ENCODE assay signal across 10 mouse cellular contexts in the genomic region with DNA sequence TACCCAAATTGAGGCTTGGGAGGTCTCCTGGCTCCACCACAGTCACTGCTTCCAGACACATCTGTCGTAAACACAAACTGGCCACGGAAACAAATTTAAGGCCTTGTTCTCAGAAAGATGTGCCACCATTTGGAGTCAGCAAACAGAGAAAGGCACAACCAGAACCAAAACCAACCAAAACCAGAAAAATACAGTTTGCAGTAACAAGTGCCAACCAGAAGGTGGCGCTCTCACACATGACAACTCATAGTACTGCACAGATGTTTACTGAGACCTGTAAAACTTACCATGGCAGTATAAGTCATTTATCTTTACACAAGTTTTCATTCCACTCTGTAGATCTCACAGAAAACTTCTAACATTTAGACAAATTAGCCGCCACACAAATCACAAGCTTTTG. TPM values are rescaled to one million over a fixed set of nuclear protein-coding genes. Genes with fewer than 3 reads are reported as not detected.
DNase-seq lines count a peak whose midpoint lies in the region; ATAC-seq and TF ChIP-seq lines count a peak whose summit lies in the region.
"Had no signal": no experiment of that assay in that cellular context is flagged by ENCODE, and none has a peak within 500 bp of the region (broad histone marks: within the 10 kb centered on the region; RNA-seq: fewer than 3 reads in every experiment).

No protein-coding gene starts in this region.

- ATAC-seq in liver, postnatal 0 days: no peak

- H3K9ac ChIP-seq in liver, postnatal 0 days (replicated peaks): no peak overlapping the region
- H3K9ac ChIP-seq in ES-E14 (ENCODE audit: insufficient read depth, low read depth, low read length, poor library complexity, severe bottlenecking): no peak overlapping the region

- no peaks in the 10 kb centered on the region for H3K36me3 ChIP-seq in liver, postnatal 0 days (replicated peaks; ENCODE audit: insufficient read depth, low read length)
- H3K36me3 ChIP-seq in ES-E14 (ENCODE audit: control insufficient read depth, insufficient read depth, low read length, poor library complexity, severe bottlenecking): no peaks in the 10 kb centered on the region

- peak; percentile 6 for DNase-seq in embryo, embryonic 10.5 days (ENCODE audit: low spot score)
- DNase-seq in embryo, embryonic 11 days: no peak
- no peak for DNase-seq in liver, postnatal 0 days
- no peak for DNase-seq in liver
- DNase-seq in ES-E14 (ENCODE audit: low read depth, low spot score): peak; percentile 60
- peak; percentile 48 for DNase-seq in naive thymus-derived CD4-positive, alpha-beta T cell, adult 2 months (ENCODE audit: low read depth)
- DNase-seq in yolk sac, embryonic 10.5 days (ENCODE audit: low spot score): no peak
- no peak for DNase-seq in right cerebral cortex, postnatal 14 days
- DNase-seq: heart, postnatal 4 days; layer of hippocampus, postnatal 36 days had no signal

- no peaks in the 10 kb centered on the region for H3K27me3 ChIP-seq in liver, postnatal 0 days (ENCODE audit: insufficient read depth, low read length)

- 60% methylated on average over 4 of the region's 4 CpGs for WGBS in liver, postnatal 0 days (ENCODE audit: insufficient replicate concordance)

- H3K9me3 ChIP-seq in liver, postnatal 0 days (ENCODE audit: low read length): peaks cover 6% of the 10 kb centered on the region
- H3K9me3 ChIP-seq in ES-E14 (ENCODE audit: control insufficient read depth, insufficient read depth, low read depth, low read length): no peaks in the 10 kb centered on the region

- TF ChIP-seq EP300 in liver, postnatal 0 days (IDR thresholded peaks at IDR 0.05; ENCODE audit: low read depth): no peak

- in situ Hi-C loops in ES-E14 (cut with MboI; ENCODE audit: low sequenced_read_pairs in 2 of 2, unreplicated experiment in 2 of 2): no loop called here

- no peak overlapping the region for H3K4me3 ChIP-seq in liver, postnatal 0 days (ENCODE audit: low read depth, low read length)
- H3K4me3 ChIP-seq in ES-E14 (ENCODE audit: insufficient read depth in 1 of 2, low read depth in 1 of 2, low read length in 2 of 2, poor library complexity in 1 of 2, severe bottlenecking in 1 of 2): no peak overlapping the region

- H3K4me2 ChIP-seq in liver, postnatal 0 days (ENCODE audit: low read depth, low read length): no peak overlapping the region

- peak; percentile 50 for TF ChIP-seq CTCF in liver, postnatal 0 days (IDR thresholded peaks at IDR 0.05; ENCODE audit: low read depth)

- peaks cover 5% of the 10 kb centered on the region for H3K4me1 ChIP-seq in liver, postnatal 0 days (ENCODE audit: insufficient read depth)
- H3K4me1 ChIP-seq in ES-E14 (ENCODE audit: control insufficient read depth in 2 of 2, insufficient read depth in 2 of 2, low read length in 2 of 2, poor library complexity in 1 of 2): peaks cover 0 to 4% of the 10 kb centered on the region in 2 experiments; a peak in 1 of 4 replicates

- H3K27ac ChIP-seq in liver, postnatal 0 days (ENCODE audit: low read depth): no peak overlapping the region
- no peak overlapping the region for H3K27ac ChIP-seq in ES-E14 (ENCODE audit: insufficient read depth, low read depth, low read length, poor library complexity, severe bottlenecking)

TF ChIP-seq in ES-E14, 5 proteins besides CTCF, POLR2A, EP300 and RAD21:
- TF ChIP-seq CHD2 (IDR thresholded peaks at IDR 0.05; ENCODE audit: low read depth, low read length) (no peak), ZC3H11A (IDR thresholded peaks at IDR 0.05; ENCODE audit: borderline replicate concordance, low read depth, low read length) (0 out of 2 replicates have a peak, but pooled peaks have one; percentile 12), MAFK (IDR thresholded peaks at IDR 0.05; ENCODE audit: insufficient read depth, low read depth, low read length) (no peak), HCFC1 (IDR thresholded peaks at IDR 0.05; ENCODE audit: borderline replicate concordance, insufficient read depth, low read length) (0 out of 2 replicates have a peak, but pooled peaks have one; percentile 37), ZNF384 (IDR thresholded peaks at IDR 0.05; ENCODE audit: low read depth, low read length) (no peak)
TF ChIP-seq in ES-E14: peak in this region for 2.

RNA-seq across cellular contexts. Expression of a gene that starts 4.6 kb away (rescaled TPM):
- 51.2 and 56.3 TPM in 2 replicates for polyA plus RNA-seq in liver, postnatal 0 days (2015; fragmentation: Nextera tagmentation; extraction: Ambion mirVana)
- total RNA-seq in ES-E14 (2012; rRNA removed): 18.9 and 19.0 TPM in 2 replicates

RNA-seq across cellular contexts. Expression of a gene that starts 11.6 kb away (rescaled TPM):
- polyA plus RNA-seq in liver, postnatal 0 days (2015; fragmentation: Nextera tagmentation; extraction: Ambion mirVana): 12.8 and 13.7 TPM in 2 replicates
- 46.5 and 66.9 TPM in 2 replicates for total RNA-seq in ES-E14 (2012; rRNA removed)

RNA-seq across cellular contexts. Expression of a gene that starts 33.1 kb away (rescaled TPM):
- 1.8 and 2.0 TPM in 2 replicates for polyA plus RNA-seq in liver, postnatal 0 days (2015; fragmentation: Nextera tagmentation; extraction: Ambion mirVana)
- total RNA-seq in ES-E14 (2012; rRNA removed): 62.4 and 65.9 TPM in 2 replicates

RNA-seq across cellular contexts. Expression of a gene that starts 39.0 kb away (rescaled TPM):
- 32.2 and 32.3 TPM in 2 replicates for polyA plus RNA-seq in liver, postnatal 0 days (2015; fragmentation: Nextera tagmentation; extraction: Ambion mirVana)
- total RNA-seq in ES-E14 (2012; rRNA removed): 5.2 and 7.7 TPM in 2 replicates

RNA-seq across cellular contexts. Expression of a gene that starts 42.3 kb away (rescaled TPM):
- 1.6 and 1.8 TPM in 2 replicates for polyA plus RNA-seq in liver, postnatal 0 days (2015; fragmentation: Nextera tagmentation; extraction: Ambion mirVana)
- 11.4 and 16.2 TPM in 2 replicates for total RNA-seq in ES-E14 (2012; rRNA removed)

Comparison
In these comparisons a context has a peak if more than half of its experiments do, and no peak if none do; other contexts are left out.
1. DNase-seq: peak in embryo, embryonic 10.5 days (single experiment), ES-E14 (single experiment) and naive thymus-derived CD4-positive, alpha-beta T cell, adult 2 months (single experiment); none in embryo, embryonic 11 days (single experiment), liver, postnatal 0 days (single experiment), liver (single experiment), yolk sac, embryonic 10.5 days (single experiment) and right cerebral cortex, postnatal 14 days (single experiment).